Mouse (Mus musculus): ENCODE data around the gene Ern2.

The Ern2 gene

DNA sequence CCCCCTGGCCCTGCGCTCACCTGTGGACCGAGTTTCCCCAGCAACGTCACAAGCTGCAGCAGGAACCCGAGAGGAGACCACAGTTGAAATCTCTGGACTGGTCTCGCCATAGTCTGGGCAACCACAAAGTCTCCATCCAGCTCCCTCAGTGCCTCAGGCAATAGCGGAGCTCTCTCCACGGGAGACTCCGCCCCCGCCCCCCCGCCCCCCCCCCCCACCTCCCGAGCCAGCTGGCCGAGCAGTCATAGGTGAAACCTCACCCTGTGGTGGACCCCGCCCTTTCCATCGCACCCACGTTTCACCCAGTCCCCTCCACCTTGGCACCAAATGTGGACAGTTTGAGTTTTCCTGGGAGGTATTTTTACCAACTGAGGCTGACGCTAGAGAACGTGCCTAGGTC lies at the start of gene Ern2:
TSS of gene Ern2 (minus strand) at position 165 of the 400 bp plus-strand sequence.
- no peak for DNase-seq

DNA sequence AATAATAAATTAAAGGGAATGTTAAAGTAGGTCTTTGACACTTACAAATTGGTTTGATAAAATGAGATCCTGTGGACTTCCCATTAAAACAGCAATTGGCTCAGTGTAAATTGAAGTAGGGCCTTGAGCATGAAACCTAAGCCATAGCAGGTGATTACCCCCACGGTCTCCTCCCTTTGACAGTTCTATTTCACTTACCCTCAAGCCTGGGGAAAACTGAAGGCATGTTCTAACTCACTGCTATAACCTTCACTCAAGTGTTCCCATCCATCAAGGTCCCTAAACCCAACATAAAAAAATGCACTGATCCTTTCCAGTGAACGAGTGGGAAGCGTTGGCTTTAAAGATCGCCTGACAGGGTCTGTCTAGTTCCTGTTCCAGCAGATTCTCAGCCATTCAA lies 44.9 kb upstream of the Ern2 start:
- DNase-seq: no peak

DNA sequence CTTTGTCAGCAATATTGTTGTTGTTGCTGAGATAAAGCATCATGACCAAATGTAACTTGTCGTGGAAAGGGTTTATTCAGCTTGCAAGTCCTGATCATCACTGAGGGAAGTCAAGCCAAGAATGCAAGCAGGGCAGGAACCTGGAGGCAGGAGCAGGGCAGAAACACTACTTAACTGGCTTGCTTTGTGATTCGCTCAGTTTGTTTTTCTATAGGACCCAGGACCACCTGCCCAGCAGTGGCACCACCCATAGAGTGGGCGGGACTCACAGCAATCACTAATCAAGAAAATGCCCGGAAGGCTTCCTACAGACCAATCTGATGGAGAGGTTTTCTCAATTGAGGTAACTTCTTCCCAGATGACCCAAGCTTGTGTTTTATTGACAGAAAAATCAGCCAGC lies 43.9 kb upstream of the Ern2 start:
- DNase-seq: no peak

DNA sequence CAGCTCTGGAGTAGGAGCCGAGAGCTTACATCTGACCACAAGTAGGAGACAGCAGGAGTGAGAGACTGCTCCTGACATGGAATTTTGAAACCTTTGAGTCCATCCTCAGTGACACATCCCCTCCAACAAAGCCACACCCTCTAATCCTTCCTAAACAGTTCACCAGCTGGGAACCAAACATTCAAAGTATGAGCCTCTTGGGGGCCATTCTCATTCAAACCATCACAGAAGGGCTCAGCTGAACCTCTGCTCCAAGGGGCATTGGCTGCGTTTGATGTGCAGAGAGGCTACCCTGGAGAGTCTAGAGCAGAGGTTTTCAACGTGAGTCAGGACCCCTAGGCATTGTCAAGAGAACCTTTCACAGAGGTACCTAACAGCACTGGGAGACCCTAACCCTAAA lies 43.3 kb upstream of the Ern2 start:
- no peak for DNase-seq

DNA sequence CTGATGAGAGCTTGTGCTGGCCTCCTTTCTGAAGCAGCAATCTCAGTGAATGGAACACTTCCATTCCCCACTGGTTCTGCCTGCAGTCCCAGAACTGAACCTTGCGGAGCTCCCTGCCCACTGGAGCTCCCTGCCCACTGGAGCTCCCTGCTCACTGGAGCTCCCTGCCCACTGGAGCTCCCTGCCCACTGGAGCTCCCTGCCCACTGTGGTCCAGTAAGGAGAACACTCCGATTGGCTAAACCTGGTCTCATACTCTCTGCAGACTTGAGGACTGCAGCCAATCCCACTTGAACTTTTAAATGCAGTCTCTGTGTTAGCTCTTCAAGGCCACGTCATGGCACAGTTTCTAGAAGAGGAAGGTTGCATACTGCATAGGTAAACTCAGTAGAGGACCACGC lies 40.7 kb upstream of the Ern2 start:
- DNase-seq: no peak

DNA sequence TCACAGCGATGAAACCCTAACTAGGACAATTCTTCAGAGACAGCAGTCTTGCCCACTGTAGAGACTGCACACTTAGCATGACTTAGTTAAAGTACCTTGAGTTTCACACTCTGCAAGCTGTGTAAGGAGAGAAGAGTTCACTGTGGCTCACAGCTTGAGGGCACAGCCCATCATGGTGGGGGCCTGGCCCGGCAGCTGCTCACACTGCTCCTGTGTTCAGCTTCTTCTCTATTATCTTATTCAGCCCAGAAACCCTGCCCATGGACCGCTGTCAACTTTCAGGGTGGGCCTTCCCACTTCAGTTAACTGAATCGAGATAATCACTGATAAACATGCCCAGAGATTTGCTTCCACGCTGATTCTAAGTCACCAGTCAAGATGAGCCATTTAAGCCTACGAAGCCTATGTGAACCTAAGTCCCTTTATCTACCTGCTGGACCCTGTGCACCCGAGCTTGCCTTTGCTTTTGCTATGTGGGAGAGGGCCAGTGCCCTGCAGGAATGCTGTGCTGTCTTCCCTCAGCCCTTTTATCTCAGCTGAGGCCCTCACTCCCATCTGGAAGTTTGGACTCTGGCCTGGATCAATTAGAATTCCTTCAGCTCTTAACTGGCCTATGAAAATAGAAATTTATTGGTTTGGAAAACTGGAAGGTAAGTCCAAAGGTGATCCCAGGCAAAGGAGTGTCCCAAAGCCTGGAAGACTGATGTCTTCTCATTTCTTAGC lies 40.2 kb upstream of the Ern2 start:
- no peak for DNase-seq

DNA sequence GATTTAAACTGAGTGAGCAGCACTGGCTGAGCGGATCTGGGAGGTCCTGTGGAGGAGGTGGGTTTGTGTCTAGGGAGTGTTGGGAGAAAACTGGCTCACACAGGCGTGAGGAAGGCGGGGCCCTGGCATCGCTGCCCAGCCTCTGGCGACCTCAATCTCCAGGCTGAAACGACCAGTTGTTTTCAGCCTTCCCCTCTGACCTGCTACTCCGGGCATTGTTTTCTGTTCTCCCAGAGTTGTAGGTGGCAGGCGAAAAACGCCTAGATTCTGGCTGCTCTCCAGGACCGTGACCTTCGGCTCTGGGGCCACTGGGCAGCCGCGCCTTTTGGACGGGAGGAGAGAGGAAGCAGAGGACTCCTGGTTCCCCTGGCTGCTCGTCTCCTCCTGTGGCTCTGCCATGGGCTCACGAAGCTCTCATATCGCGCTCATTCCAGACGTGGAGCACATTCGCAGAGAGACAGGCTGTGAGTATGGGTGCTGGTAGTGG lies 33.4 kb upstream of the Ern2 start, which contains the start of gene Chp2:
TSS of gene Chp2 (plus strand) at position 182 of the 487 bp plus-strand sequence.
- no peak for DNase-seq

DNA sequence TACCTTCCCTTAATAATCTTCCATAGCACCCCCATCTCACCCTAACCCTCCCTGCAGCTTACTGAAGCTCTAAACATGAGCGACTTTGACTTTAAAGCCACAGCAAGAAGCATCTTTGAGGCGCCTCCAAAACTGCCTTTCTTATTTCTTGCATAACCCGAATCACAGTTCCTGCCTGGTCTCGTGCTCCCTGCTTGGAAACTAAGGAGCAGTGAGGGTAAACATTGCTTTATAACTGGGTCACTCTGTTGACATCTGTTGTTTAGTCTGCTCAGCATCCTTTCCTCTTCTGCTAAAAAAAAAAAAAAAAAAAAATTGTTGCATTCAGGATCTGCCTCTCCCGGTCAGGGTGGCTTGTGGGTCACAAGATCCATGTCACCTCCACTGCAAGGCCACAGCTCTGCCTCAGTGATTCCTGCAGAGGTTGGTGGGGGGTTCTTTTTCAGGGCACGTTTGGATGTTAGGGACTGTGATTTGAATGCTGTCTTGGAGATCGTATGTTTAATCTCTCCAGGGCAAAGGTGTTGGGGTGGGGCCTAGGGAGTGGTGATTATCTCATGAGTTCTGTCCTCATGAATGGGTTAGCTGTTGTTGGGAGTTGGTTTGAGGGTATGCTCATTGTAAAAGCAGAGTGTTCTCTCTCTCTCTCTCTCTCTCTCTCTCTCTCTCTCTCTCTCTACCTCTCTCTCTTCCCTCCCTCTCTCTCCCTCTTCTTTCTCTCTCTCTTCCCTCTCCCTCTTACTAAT lies 22.4 kb upstream of the Ern2 start:
- DNase-seq: no peak

DNA sequence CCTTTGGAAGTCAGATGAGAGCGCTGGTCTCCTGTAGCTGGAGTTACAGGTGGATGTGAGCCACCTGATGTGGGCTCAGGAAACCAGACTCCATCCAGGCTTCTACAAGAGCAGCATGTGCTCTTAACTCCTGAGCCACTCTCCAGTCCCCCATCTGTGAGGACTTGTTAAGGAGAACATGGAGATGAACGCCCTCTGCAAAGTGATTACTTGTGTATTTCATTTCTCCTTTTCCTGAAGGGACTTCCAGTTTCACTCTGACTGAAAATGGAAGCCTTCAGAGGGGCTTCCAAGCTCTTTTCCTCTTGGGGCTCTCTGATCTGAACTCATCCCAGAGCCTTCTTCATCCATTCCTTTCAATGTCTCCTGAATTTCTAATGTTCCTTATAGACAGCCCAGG lies 20.1 kb upstream of the Ern2 start:
- no peak for DNase-seq

DNA sequence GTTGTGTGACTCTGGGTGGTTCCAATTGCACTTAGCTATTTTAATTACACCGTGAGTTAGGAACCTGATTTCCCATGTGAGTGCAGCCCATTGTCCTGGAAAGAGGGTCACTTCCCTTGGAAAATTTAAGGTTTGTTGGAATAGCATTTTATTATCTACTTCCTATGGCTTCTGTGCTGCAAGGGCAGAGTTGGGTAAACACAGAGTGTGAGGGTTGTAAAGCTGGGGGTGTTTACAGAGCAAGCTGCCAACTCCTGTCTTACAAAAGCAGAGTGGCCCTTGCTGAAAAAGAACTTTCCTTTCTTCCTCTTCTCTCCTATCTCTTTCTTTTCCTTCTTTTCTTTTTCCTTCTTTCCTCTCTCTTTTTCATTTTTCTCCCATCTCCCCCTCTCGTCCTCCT lies 17.9 kb upstream of the Ern2 start:
- no peak for DNase-seq

DNA sequence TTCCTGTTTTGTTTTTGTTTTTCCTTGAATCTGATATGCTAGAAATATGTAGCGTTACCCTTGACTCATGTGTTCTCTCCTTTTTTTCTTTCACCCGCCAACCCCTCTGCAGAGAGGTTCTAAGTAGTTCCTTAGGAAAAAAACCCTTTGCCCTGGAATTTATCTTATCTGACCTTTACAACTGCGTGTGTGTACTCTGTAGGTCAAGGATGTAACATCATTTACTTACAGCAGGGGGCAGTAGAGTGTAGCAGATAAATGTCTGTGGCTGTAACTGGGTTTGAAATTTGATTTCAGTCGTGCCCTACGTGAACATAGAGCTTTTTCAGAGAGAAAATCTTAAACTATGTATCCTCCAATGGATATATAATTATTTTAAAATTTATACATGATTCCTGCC lies 13.3 kb upstream of the Ern2 start:
- peak; percentile 42 for DNase-seq

DNA sequence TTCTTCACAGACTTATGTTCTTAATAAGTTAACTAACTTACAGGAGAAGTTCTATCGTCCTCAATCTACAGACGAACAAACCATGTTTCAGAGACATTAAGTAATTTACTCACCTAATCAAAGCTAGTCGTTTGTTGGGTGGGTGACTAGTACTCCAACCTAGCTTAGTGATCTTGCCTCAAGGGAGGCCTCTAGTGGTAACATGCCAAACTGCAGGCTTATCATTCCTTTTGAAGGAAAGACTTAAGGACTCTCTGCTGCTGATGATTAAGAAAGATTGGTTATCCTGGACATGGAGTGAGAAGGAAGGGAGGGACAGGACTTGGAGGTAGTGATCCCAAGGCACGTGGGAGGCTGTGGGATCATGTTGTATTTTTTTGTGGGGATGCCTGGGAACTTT lies 11.3 kb upstream of the Ern2 start:
- peak; percentile 48 for DNase-seq

DNA sequence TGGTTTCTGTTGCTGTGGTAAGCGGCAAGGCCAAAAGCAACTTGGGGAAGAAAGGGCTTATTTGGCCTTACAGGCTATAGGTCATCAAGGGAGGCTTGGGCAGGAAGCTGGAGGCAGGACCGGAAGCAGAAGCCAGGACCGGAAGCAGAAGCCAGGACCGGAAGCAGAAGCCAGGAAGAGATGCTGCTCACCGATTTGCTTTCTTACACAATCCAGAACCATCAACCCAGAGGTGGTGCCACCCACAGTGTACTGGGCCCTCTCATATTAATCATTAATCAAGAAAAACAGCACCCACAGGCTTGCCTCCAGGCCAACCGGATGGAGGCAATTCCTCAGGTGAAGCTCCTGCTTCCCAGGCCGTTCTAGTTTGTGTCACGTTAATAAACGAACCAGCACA lies 10.8 kb upstream of the Ern2 start:
- DNase-seq: no peak

DNA sequence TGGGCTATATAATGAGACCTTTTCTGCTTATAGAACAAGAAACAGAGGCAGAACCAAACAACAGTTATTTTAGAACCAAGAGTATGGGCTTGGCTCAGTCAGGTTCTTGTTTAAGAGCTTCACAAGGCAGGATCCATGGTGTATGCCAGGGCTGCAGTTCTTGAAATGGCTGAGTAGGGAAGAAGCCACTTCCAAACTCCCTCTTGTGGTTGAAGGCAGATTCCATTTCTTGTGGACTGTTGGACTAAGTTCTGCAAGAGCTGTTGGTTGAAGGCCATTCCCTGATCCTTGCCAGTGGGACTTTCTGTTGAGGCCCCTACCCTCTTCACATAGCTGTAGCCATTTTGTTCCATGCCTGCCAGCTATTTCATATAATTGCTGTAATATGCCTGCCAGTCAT lies 7.9 kb upstream of the Ern2 start:
- DNase-seq: no peak

DNA sequence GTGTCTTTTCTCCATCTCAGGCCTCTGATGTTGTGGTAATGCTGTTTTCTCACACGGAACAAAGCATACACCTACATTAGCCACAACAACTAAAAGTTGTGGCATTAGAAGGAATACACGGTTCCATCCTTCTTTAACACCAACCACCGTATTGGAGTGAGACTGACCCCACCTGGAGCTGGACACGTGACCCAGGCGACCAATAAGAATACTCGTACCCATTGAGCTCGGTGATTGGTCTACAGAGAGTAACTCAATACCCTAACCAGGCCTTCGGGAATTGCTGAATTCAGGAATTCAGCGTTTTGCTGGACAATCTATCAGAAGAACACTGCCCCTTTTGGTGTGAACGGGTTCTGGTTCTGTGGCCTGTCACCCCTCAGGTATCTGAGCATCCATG lies 5.1 kb upstream of the Ern2 start:
- DNase-seq: no peak

DNA sequence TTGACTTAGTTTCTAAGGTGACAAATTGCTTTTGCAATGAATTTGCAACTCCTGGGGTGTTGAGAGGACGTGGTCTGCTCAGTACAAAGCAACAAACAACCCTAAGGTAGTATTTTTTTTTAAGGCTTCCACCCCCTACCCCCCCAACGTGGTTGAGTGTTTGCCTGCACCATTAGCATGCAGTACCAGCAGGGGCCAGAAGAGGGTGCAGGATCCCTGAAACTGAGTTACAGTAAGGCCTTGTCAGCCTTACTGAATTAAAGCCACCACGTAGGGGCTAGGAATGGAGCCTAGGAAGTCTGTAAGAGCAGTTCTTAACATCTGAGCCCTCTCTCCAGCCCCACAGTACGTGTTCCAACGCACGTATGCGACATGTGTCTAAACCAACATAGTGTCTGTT lies 3.5 kb upstream of the Ern2 start:
- no peak for DNase-seq

DNA sequence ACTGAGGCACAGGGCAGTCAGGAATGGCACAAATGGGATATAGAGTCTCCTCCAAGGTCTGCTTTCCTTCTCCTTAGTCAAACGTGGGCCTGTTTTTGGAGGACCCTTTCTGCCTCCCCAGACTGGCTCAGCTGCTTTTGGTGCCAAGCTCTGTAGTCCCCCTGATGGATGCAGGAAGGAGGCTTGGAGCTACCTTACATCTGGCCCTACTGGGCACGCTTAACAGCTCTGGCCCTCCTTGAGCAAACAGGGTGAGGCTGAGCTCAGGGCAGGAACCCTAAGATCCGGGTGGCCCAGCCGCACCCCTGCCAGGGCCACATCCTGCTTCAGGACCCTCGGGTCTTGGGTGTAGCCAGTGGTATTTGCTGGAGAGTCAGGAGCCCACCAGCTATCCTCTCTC lies 1.4 kb downstream of the Ern2 start:
- no peak for DNase-seq

DNA sequence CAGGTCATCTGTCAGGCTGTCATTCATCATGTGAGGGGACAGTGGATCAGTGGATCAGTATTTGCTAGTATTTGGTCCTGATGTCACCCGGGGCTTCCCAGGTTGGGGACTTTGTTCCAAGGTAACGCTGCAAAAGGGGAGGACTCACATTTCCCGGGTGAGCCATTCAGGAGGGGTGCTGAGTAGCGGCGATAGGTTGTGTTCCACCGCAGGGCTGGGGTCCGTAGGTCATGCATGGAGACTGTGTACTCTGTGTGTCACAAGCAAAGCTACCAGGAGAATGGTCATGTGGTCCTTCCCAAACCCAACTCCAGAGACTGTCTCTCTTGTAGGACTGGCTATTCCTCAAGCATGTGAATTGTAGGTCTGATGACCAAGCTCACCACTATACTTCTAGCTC lies 5.3 kb downstream of the Ern2 start:
- no peak for DNase-seq

DNA sequence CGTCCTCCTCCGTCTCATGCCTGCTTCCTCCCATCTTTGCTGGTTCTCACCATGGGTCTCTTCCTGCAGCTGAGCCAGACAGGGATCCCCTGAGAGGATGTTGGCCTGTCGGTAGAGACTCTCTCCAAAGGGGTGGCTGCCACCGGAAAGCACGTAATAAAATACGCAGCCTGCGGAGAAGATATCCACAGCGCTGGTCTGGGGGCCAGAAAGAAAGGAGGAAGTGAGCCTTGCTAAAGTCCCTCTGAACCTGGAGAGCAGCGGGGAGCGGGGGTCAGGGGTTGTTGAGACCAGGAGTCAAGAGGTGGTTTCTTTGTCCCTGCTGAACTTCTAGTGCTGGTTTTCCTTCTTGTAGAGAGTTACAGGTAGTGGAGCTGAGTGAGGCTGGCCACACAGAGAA lies 14.4 kb downstream of the Ern2 start:
- DNase-seq: no peak

DNA sequence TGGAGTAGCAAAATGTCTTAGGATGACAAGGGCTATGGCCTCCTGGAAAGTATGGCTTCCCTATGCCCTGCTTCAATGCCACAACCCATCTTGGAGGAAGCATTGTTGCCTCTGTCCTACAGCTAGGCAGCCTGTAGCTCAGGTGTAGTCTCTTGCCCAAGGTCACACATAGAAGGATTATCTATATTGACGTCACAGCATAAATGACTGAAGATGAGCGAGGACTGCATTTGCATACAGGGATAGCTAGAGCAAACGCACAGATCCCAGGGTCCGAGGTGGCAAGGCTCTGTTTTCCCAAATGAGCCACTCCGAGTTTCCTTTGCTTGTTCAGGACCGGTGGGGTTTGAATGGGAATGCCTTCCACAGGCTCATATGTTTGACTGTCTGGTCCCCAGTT lies 15.3 kb downstream of the Ern2 start:
- no peak for DNase-seq

DNA sequence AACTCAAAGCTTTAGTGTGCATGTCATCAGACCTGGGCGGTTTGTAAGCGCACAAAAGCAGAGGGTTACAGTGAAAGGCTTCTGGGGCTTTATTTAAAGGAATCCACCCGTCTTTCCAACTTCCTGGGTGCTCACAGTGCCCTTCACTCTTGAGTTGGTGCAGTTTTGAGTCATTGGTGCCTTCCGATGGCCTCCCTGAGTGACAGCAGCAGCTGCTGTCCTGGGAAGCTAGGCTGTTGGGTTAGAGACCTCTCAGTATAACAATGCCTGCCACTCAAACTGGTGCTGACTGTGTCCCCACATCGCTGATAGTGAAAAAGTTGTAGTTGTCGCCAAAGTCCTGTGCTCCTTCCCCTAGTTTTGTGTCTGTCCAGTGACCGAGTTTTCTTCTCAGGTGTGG lies 18.8 kb downstream of the Ern2 start:
- DNase-seq: no peak

DNA sequence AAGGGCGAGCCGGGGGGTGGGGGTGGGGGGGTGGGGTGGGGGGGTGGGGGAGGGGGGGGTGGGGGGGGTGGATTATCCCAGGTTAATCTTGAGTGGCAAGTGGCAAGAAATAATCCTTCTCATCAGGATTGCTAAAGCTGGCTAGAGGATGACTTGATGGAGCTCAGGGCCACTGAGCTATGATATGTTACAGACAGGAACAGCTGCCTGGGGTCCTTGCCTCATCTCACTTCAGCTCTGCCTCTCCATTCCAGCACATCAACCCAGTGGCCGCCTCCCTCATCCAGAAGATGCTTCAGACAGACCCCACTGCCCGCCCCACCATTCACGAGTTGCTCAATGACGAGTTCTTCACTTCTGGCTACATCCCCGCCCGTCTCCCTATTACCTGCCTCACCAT lies 22.2 kb downstream of the Ern2 start:
- no peak for DNase-seq

DNA sequence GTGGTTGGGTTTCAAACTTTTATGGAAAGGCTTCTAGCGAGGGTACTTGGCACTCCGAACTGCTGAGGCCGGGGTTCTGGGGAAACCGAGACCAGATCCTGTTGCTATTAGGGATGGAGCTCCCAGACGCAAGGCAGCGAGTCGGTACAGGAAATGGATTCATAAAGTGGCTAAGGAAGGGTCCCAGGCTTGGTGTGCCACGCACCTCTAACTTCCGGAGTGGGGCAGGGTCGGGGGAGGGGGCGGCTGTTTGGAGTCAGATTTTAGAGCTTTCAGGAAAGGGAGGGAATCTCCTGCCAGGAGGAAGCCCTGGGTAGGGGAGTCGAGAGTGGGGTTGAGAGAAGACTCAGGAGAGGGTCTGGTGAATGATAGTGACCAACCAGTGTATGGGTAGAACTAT lies 26.0 kb downstream of the Ern2 start:
- no peak for DNase-seq

Measured in cerebellum, adult 9-10 months (tissue).